Mouse (Mus musculus): ENCODE measurements around the gene Spag9. TPM values are rescaled to one million over a fixed set of nuclear protein-coding genes. Genes with fewer than 3 reads are reported as not detected.
A peak's percentile ranks its signal among the peaks of the same experiment; 100 is the strongest.

The Spag9 gene
- total and polyA plus RNA-seq, 3 experiments, result 24.5 to 100 (median 88.5) TPM

DNA sequence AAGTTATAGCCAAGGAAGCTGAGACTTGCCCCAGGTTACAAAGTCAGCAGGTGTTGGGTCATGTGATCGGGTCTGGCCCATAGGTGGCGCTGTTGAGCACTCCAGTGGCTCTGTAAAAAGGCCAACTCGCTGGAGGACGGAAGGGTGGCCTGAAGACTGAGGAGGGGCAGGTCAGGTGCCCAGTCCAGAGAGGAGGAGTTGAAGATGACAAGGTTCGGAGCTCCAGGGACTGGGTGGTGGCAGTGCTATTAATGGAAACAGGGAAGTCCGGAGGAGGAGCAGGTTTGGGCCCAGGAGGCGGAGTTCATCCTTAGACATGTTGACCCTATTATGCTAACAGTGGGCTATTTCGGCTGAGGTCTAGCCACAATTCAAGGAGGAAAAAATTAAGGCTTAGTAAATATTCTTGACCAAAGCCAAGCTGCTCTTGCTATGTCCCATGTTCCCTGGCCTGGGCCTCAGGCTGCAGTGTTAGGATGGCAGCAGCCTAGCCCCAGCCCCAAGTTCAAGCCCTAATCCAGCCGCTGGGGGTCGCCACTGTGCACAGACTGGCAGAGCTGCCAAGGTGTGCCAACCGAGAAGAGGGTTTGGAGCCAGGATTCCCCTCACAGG lies 137.6 kb downstream of the Spag9 start:
- peak; percentile 93 for DNase-seq

DNA sequence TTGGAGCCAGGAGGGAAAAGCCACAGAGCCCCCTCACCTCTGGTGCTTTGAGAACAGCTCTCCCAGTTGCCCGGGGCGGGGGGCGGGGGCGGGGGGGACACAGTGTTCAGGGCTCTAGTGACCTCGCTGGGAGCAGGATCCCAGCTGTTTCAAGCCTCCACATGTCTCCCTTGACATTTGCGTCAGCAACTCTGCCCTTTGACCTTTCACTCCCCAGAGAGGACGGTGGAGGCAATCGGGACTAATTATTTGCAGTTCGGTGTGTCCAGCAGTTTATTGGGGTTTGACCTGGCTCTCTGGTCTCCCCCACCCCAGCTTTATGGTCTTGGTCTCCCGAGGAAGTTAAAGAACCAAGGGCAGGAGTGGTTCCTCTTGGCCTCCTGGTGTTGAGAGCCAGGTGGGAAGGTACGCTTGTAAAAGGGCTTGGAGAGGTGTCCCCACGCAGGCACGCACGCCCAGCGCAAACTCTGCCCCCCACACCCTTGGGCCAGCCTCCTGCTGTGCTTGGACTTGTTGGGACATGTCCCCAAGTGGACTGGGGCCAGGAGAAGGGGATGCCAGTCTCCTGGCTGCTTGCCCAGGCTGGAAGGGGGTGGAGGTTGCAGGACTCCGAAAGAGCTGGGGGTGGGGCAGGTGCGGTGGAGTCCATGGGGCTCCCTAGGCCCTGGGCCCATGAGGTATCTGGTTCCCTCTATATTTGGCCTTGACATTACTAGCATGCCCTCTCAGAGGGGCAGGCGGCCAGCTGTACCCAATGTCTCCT lies 138.4 kb downstream of the Spag9 start:
- DNase-seq, result peak; percentile 96

DNA sequence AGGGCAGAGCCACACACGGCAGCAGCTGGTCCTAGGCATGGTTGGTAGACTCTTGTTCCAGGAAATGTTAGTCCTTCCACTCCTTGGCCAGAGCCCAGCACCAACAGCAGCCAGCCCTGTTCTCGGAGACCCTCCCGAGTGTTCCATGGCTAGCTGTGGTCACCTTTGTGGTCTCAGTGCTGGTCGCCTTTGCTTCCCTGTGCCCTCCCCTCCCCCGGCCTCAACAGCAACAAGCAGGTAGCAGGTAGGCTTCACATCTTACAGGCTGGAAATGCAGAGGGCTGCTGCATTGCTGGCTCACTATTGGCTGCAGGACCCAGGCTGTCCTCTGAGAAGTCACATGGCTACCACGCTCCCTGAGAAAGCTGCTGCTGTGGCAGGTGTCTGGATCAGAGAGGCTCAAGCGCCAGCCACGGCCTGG lies 139.7 kb downstream of the Spag9 start:
- DNase-seq, result peak; percentile 51

DNA sequence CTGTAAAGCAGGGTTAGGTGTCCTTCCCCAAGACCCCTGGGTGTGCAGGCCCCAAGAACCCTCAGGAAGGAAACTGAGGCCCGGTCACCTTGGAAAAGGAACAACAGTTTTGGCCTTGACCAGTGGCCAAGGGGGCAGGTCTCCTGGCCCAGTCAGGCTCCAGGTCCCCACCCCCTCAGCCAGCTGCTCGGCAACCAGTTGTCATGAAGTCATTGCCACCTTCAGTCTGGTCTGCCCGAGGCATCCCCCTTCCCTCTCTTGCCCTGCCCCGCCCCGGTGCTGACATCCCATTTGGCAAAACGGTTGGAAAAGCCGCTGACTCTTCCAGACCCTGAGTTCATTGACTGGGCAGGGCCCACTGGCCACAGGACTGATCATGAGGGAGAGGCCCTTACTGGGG lies 140.8 kb downstream of the Spag9 start:
- peak; percentile 78 for DNase-seq

DNA sequence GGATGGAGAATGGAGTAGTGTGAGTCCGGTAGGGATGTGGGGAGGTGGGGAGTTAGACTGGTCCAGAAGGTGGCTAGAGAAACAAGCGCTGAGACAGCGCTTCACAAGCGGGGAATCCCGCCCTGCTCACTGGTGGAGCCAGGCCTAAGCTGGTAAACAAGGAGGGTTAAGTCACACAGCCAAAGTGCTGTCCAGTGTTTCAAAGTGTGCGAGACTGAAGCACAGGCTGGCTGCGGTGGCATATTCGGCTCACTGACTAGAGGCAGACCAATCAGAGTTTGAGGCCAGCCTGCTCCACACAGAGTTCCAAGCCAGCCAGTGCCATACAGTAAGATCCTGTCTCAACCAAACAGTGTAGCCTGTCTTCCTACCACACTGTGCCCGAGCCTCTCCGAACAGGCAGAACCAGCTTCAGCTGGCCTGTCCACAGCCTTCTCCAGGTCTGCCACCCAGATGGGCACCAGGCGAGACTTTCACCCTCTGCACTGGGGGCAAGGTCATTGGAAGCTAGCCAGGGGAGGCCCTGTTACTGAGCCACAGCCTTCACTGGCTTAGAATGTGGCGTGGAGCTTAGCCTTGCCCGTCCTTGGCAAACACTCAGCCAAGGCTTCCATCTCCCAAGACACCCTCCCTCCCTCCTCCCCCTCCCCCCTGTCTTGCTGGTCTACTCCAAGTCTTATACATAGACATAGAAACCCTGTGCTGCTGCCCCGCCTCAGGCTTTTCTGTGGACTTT lies 141.6 kb downstream of the Spag9 start:
- peak; percentile 95 for DNase-seq

DNA sequence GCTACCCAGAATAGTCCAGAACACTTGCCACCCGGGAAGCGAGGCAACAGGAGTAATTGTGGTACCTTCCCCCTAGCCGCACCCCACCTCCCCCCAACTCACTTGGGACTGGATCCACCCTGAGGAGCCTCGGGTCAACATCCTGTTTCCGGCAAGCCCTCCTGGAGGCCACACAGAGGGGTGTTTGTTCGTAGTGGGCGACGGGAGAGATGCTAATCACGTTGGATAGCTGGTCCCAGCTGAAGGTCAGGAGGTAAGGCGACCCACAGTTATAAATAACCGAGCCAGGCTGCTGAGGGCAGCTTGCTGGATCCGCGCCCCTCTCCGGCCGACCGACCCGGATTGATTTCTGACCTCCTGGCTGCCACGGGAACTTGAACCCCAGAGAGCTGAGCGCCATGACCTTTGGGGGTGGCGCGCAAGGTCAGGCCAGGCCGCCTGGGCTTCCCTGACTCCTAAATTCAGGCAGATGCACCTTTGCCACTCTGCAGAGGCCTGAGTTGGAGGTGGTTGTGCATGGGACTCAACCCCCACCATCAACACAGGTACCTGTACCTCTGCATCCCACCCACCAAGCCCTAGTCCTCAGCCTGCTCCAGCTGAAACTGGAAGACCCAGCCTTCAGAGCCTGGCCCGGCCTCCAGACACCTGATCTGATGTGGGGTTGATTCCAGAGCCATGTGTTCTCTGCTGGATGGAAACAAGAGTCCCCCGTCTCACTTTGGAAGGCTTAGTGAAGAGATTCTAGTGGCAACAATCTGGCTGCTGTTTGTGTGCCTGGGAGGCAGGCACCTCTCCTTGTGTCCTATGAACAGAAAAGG lies 142.7 kb downstream of the Spag9 start:
- peak; percentile 64 for DNase-seq

DNA sequence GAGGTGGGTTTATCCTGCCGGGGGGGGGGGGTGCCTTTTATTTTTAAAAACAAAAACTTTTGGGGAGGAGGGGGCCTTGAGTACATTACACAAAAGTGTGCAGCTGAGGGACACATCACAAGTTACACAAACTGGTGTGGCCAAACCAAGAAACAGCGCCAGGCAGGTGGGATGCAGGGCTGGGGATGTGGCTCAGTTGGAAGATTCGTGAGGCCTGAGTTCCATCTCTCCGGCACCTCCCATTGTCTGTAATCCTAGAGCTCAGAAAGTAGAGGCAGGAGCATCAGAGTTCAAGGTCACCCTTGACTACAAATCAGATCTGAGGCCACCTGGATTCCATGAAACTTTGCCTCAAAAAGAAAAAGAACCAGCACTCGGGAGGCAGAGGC lies 143.3 kb downstream of the Spag9 start:
- DNase-seq, result peak; percentile 3

DNA sequence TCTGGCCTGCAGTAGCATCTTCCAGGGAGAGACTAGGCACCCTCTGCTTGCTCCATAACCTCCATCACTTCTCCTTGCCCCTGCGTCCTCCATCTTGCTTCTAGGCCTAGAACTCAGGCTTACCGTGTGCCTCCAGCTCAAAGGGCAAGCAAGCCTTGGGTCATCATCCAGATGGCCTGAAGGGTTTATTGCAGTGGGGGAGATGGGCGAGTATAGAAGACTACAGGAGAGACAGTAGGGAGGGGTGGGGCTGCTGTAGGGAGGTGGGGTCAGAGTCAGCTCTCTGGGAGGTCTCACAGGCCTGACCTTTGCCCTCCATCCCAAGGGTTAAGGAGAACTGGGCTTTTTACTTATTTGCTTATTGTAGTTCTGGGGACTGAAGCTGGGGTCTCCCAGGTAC lies 144.6 kb downstream of the Spag9 start:
- no peak for DNase-seq

DNA sequence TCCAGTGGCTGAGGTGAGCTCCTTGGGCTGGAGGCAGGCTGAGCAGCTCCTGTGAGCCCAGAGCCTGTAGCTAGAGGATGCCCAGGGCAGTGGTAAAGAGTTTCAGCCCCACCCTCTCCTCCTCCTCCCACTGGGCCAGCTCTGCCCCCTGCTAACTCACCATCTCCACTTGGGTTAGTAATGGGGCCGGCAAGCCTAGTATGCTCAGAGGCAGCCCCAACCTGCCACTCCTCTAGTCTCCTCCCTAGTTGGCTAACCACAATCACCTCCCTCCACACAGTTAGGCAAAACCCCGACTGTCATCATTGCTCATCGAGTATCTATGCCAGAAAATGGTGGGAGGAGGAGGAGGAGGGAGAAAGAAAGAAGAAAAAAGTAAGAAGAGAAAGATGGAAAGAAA lies 145.7 kb downstream of the Spag9 start:
- DNase-seq, result peak; percentile 73

DNA sequence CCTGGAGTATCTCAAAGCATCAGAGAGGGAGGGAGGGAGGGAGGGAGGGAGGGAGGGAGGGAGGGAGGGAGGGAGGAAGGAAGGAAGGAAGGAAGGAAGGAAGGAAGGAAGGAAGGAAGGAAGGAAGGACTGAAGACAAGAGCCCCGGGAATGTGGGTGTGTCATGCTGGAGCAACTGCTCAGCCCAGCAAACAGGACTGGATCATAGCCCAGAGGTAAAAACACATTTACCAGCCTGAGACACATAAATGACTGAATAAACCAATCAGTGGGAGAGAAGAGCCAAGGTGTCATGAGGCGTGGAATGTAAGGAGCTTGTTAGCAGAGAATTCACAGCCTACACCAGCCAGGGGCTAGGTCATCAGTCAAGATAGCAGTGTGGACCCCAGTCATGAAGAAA lies 147.4 kb downstream of the Spag9 start:
- no peak for DNase-seq

DNA sequence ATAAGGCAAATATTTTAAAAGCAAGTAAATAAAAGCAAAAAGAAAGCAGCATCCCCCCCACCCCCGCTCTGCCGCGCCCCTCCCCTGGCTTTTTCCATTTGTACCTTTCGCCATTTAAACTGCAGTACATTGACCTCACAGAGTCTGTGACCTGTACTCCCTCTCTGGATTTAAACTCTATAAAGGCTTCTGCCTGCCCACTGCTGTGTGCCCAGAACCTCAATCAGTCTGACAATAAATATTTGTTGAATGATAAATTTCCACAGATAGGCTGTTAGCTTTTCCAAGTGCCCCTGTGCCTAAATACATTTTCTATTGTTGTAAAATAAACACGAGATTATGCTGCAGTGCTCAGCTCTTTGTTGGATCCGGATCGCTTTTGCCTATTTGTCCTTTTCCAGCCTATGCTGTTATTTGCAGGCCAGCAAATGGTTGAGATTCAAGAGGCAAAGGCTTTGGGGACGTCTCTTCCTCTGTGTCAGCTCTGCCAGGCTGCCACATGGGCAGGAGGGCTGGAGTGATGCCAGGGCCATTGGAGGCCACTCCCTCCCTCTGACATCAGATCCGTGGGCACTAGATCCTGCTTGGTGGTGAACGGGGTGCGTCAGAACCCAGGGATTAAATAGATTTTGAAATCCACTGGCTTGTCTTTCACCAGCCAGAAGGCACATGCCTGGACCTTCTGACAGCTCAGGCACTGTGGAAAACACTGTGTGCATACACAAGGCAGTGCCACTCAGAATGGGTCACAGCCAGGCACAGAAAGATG lies 149.1 kb downstream of the Spag9 start:
- peak; percentile 97 for DNase-seq

DNA sequence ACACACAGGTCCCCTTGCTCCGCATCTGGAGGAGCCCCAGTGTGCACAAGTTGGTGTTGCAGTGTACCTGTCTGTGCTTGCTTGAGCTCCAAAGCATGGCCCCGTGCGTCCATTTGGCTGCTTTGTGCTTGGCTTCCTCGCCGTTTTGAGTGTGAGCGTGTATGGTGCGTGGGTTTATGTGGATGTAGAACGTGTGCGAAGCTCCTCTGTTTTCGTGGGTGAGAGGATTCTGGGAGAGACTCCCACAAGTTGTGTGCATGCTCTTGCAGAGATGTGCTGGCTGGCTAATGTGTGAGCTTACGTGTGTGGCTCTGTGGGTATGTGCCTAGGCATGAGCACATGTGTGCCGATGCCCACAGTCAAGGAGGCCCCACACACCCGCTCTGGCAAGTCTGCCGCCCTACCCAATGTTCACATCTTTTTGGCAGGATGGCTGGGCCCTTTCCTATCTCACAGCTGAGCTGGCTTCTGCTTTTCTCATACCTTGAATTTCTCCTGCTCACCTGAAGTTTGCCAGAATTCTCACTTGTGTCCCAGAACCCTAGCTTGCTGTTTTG lies 150.2 kb downstream of the Spag9 start:
- no peak for DNase-seq

DNA sequence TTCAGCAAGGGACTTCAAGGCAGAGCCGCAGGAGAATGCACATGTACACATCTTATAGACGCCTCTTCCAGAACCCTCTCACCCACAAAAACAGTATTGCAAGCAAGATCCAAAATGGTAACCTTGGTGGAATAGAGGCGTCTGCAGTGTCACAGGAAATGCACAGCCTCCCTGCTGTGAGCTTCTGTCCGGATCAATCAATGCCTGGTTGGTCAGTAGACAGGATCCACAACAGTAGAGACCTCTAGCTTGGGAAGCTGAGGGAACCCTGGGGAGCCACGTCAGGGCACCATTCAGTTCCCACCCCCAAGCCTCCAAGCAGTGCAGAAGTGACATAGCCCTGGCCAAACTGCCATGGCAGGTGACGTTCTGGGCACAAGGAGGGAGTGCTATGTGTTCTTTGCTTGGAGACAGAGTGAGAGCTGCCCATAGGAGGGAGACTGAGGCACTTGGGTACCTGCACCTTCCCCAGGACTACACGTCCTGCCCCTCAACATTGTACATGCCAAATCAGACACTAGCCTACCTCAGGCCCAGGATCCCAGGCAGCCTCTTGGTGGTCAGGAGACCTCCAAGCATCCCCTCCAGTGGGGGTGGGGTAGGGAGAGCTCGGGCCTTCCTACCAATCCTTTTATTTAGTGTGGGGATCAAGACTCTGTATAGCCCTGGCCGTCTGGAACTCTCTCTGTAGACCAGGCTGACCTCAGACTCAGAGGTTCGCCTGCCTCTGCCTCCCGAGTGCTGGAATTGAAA lies 151.0 kb downstream of the Spag9 start:
- no peak for DNase-seq

DNA sequence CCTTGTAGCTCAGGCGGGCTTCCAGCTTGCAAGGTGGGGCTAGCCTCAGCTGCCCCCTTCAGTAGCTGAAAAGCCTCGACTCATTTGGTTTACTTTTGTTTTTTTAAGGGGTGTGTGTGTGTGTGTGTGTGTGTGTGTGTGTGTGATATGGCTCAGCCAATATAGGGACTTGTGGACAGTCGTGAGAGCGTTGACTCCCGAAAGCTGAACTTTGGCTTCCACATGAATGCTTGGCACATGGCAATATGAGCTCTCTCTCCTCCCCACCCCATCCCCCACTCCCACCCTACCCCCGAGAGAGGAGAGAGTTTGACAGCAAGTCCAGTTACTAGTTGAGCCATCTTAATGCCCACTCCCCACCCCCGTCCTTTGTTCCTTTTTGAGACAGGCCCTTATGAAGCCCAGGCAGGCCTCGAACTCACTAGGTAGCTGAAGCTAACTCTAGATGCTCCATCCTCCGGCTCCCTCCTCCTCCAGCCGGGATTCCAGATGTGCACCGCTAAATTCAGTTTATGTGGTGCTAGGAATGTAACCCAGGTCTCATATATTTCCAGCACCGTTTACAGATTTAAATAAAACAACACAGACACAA lies 152.3 kb downstream of the Spag9 start:
- DNase-seq, result no peak

DNA sequence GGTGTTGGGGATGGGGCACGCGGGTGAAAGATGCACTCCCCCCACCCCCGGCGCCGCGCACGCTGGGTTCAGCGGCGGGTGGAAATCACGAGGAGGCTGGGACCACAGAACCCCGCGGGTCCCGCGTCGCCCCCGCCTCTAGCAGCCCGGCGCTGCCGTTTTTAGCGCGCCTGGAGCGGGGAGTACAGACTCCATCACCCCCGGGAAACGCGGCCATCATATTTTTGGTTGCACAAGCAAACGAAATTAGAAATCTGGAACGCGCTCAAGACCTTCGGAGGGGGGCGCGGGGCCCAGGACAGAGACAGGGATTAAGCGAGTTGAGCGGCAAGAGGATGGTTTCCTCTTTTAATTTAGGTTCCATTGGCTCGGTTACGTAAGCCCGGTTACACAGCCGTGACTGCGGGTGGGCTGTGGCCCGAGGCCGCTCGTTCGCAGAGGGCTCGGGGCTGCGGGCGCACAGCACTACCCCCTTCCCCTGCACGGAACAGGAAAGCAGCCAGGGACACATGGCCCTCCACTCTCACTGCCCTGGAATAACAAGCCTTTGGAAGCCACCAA lies 153.1 kb downstream of the Spag9 start:
- peak; percentile 72 for DNase-seq

DNA sequence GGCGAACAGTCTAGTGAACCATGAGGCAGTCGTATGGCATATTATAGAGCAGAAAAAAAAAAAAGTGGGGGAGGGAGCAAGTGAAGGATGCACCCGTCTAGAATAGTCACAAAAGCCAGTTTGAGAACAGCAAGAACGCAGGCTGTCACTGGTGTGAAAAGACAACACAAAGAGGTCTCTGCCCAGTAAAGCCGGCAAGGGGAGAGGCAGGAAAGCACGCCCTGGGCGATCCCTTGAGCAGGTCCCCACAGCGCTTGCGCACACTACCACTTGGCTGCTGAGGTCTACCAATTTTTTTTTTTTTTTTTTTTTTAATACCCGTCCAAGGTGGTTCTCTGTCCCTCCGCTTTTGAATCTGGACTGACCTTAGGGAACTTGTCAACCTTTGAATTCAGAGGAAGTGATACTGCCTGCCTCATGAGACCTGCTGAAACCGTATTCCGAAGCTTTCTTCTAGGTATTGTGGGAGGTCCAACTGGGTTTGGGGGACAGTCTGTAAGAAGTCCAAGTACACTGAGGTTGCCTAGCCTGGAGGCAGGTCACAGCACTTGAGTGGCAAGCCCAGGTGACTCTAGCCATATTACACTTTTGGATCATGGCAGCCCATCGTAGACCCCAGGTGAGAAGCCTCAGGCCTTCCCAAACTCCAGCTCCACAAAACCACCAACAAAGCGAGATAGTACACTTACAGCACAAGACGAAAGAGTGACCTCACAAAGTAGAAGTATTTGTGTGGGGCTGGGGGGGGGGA lies 153.8 kb downstream of the Spag9 start:
- peak; percentile 53 for DNase-seq

DNA sequence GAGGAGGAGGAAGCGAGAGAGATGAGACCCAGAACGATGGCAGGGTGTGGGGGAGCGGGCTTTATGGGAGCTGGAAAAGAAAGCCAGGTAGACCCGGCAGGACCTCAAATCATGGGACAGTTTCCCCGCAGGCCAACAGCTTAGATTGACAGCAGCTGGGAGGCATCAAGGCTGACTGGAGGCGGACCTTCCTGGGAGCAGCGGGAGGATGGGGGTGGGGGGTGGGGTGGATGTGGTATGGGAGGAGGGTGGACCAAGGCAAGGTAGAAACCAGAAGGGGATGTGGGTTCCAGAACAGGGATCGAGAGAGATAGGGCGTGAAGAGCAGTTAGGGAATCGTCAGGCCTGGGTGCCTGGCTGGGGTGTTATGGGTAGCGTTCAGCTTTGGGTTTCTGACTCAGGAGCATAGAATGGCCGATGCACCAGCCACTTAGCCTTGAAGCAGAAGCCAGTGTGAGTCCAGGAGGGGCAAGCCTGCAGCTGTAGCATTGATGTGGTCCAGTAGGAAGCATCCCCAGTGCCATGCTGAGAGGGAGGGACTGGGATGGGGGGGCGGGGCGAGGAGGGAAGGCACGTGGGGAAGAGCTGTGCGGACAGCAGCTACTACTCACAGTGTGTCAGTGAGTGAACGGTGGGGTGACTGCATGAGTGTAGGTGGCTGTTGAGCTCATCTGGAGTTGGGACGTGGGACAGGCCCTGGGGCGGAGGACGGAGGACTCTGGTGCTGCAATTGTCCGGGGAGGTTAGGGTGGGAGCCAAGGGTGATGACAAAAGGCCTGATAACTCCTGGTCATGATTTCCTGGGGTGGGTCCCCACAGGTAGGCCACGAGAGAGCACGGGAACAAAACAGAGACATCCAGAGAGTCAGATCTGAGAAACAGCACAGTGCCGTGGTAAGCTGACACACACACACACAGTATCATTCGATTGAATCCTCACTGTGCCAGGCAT lies 154.9 kb downstream of the Spag9 start:
- peak; percentile 53 for DNase-seq

DNA sequence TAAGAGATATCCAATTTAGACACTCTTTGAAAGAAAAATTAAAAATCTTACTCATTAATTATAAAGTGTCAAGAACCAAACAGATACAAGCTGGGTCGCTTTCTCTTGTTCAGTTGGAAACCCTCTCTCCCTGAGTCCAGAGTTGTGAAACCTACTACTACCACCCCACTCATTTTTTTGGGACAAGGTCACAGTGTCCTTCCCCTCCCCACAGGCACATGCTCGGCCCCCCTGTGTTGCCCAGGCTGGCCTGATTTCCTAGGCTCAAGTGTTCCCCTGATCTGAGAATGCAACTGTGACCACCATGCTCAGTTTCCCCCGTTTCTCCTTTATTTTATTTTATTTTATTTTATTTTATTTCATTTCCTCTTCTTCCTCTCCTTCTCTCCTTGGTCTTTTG lies 158.3 kb downstream of the Spag9 start:
- peak; percentile 74 for DNase-seq

All from adrenal gland, adult 2 months (tissue).